Mouse (Mus musculus): ENCODE data around the gene Clba1.

DNA sequence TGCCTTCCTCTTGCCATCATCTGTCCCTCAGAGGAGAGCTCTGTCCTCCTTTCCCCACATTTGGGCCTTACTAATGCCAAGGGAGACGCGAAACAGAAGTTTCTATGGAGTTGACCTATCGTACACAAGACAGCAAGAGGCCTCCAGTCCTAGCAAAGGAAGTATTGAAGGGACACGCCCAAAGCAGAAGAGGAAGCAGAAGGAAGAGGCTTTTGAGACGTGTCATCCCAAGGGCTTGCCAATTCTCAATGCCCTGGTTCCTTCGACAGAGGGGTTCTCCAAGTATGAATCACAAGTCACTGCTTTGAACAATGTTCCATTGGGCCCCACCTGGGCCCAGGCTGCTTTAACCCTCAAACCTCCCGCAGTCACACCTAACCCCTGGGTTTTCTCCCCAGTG is 56.1 kb downstream of the Clba1 start:
- TF ChIP-seq CTCF (IDR thresholded peaks at IDR 0.05; ENCODE audit: low read depth) (no peak), EP300 (IDR thresholded peaks at IDR 0.05; ENCODE audit: low read depth) (no peak)
